Mouse (Mus musculus) midbrain, embryonic 16.5 days (tissue): Measurements from ENCODE around the gene Olfr1375. TPM values are rescaled to one million over a fixed set of nuclear protein-coding genes. Genes with fewer than 3 reads are reported as not detected.
A peak's percentile ranks its signal among the peaks of the same experiment; 100 is the strongest.
"Not testable (repeated sequence)": the region's sequence is repeated elsewhere in the genome, so short reads cannot be mapped to it uniquely, and the experiment has no call there.

Source experiments
- ATAC-seq: fragments of 200-750 bp; cut with Nextera tagmentation; 2 replicates; pipeline ENCODE4 v1.8.0; 2017; ENCODE audit warnings: moderate TSS enrichment
- H3K27ac ChIP-seq: fragments of 300-500 bp; sonication (generic); 2 replicates; pipeline ENCODE4 v1.5.1; 2014; ENCODE audit warnings: mild to moderate bottlenecking, low read length, mixed read lengths
- H3K27me3 ChIP-seq: fragments of 300-500 bp; sonication (generic); 2 replicates; pipeline ENCODE4 v1.6.1; 2014; ENCODE audit warnings: low read depth, low read length, mixed read lengths; ENCODE audit not compliant: control insufficient read depth, insufficient read depth
- H3K36me3 ChIP-seq: fragments of 300-500 bp; sonication (generic); 2 replicates; pipeline ENCODE4 v1.6.1; 2014; ENCODE audit warnings: mild to moderate bottlenecking, low read length, moderate library complexity, mixed read lengths; ENCODE audit not compliant: control insufficient read depth, insufficient read depth
- H3K4me1 ChIP-seq: fragments of 300-500 bp; sonication (generic); 2 replicates; pipeline ENCODE4 v1.6.1; 2014; ENCODE audit warnings: mild to moderate bottlenecking, low read length, mixed read lengths; ENCODE audit not compliant: control insufficient read depth, insufficient read depth
- H3K4me2 ChIP-seq: fragments of 300-500 bp; sonication (generic); 2 replicates; pipeline ENCODE4 v1.6.1; 2014; ENCODE audit warnings: mild to moderate bottlenecking, low read length, mixed read lengths
- H3K4me3 ChIP-seq: fragments of 300-500 bp; sonication (generic); 2 replicates; pipeline ENCODE4 v1.5.1; 2014; ENCODE audit warnings: low read depth, mild to moderate bottlenecking, low read length, moderate library complexity, mixed read lengths
- H3K9ac ChIP-seq: fragments of 300-500 bp; sonication (generic); 2 replicates; pipeline ENCODE4 v1.6.1; 2014; ENCODE audit warnings: low read depth, low read length, mixed read lengths
- H3K9me3 ChIP-seq: fragments of 300-500 bp; sonication (generic); replicated peaks from 2 replicates; pipeline ENCODE4 v1.6.1; 2014; ENCODE audit warnings: mild to moderate bottlenecking, low read length, mixed read lengths; ENCODE audit not compliant: control insufficient read depth, poor library complexity, severe bottlenecking
- WGBS: fragments of 180-500 bp; shearing (Covaris S2); extraction: QIAGEN DNeasy Blood & Tissue Kit; methylation state at CpG from one replicate; pipeline ENCODE4 v1.1.7; 2014; 5-methylcytosine and 5-hydroxymethylcytosine counted together
- polyA plus RNA-seq: library from polyadenylated mRNA; unstranded; fragments of >200 nt; fragmentation: Nextera tagmentation; extraction: Ambion mirVana; gene quantifications from 2 replicates; pipeline ENCODE4 v1.2.1, GENCODE M21; 2015

Olfr1375 gene
- polyA plus RNA-seq, 1 experiment from 2014 or later = not detected

GRCm38 (mm10) chr11:51034141-51034540, 13.8 kb upstream of the Olfr1375 start:
- H3K4me2 ChIP-seq, H3K9me3 ChIP-seq, H3K36me3 ChIP-seq, H3K4me1 ChIP-seq, H3K27ac ChIP-seq, H3K27me3 ChIP-seq, H3K9ac ChIP-seq, ATAC-seq, H3K4me3 ChIP-seq: not testable (repeated sequence)

GRCm38 (mm10) chr11:51035951-51036350, 12.0 kb upstream of the Olfr1375 start:
- no peaks in the 10 kb centered on the region for H3K4me1 ChIP-seq
- H3K27ac ChIP-seq = no peak overlapping the region
- H3K4me2 ChIP-seq = no peak overlapping the region
- H3K36me3 ChIP-seq = no peaks in the 10 kb centered on the region
- ATAC-seq = no peak
- no peak overlapping the region for H3K9ac ChIP-seq
- no peak overlapping the region for H3K4me3 ChIP-seq
- H3K9me3 ChIP-seq = no peaks in the 10 kb centered on the region
- H3K27me3 ChIP-seq = no peaks in the 10 kb centered on the region
- 87% methylated on average over 2 of the region's 2 CpGs for WGBS

DNA sequence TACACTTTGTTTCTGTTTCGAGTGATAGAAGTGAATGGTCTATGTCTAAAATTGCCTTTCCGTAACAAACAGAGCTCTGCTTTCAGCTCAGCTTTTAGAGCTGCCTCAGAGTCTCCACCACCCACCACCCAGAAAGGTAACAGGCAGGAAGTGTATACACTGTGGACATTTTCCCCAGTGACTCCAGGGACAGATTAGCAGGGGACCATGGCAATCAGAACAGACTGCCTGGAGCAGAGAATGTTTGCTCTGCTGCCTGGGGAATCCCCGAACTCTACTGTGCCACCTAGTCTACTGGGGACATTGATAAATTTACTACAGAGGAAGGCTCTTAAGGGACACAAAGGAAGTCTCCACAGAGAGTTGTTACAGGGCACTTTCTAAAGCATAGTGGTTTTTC, 3.1 kb upstream of the Olfr1375 start:
- not testable (repeated sequence) for H3K36me3 ChIP-seq, H3K27ac ChIP-seq, H3K9ac ChIP-seq, H3K4me2 ChIP-seq, H3K27me3 ChIP-seq, H3K4me3 ChIP-seq, H3K9me3 ChIP-seq, H3K4me1 ChIP-seq, ATAC-seq
- 78% methylated on average over 3 of the region's 3 CpGs for WGBS

- Histone ChIP-seq H3K4me3 (no peak overlapping the region), H3K36me3 (no peaks in the 10 kb centered on the region), H3K27ac (no peak overlapping the region), H3K4me2 (no peak overlapping the region), H3K9ac (no peak overlapping the region), H3K4me1 (no peaks in the 10 kb centered on the region), H3K9me3 (no peaks in the 10 kb centered on the region), H3K27me3 (no peaks in the 10 kb centered on the region)
- WGBS = 64% methylated on average over 2 of the region's 2 CpGs
- ATAC-seq = no peak
These were observed 3.8 kb downstream of the Olfr1375 start for GRCm38 (mm10) chr11:51051678-51052077.

DNA sequence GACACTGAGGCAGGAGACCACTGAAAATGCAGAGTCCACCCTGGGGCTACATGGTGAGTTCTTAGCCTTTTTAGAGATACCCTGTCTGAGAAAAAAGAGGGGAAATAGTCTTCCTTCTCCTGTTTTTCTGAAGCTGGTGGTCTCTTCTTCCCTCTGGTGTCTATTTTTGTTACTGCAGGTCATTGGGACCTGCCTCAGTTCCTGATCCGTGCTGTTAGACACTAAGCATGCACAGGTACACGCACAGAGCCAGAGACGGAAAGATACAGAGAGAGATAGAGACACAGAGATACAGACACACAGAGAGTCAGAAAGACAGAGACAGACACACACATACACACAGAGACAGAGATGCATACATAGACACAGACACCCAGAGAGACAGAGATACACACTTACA, 5.3 kb downstream of the Olfr1375 start:
- no peak overlapping the region for H3K4me2 ChIP-seq
- H3K4me3 ChIP-seq = no peak overlapping the region
- WGBS = 45% methylated on average over 3 of the region's 3 CpGs
- ATAC-seq = no peak
- no peaks in the 10 kb centered on the region for H3K36me3 ChIP-seq
- H3K27me3 ChIP-seq = no peaks in the 10 kb centered on the region
- H3K9me3 ChIP-seq = no peaks in the 10 kb centered on the region
- no peaks in the 10 kb centered on the region for H3K4me1 ChIP-seq
- H3K9ac ChIP-seq = no peak overlapping the region
- no peak overlapping the region for H3K27ac ChIP-seq

- Histone ChIP-seq H3K4me1 (peaks cover 10% of the 10 kb centered on the region), H3K9ac (peak within 1 kb of the TSS; percentile 92), H3K27ac (peak within 1 kb of the TSS; percentile 77), H3K36me3 (peaks cover 5% of the 10 kb centered on the region), H3K4me2 (peak within 1 kb of the TSS; percentile 80), H3K4me3 (peak within 1 kb of the TSS; percentile 86), H3K9me3 (no peaks in the 10 kb centered on the region), H3K27me3 (no peaks in the 10 kb centered on the region)
- WGBS = under 1% methylated on average over 32 of the region's 32 CpGs
- ATAC-seq = peak; percentile 94
These were observed 11.3 kb downstream of the Olfr1375 start, which contains the start of gene Zfp354a for GRCm38 (mm10) chr11:51059151-51059571. Gene Zfp354a, plus strand, starts transcription at chr11:51059257.

DNA sequence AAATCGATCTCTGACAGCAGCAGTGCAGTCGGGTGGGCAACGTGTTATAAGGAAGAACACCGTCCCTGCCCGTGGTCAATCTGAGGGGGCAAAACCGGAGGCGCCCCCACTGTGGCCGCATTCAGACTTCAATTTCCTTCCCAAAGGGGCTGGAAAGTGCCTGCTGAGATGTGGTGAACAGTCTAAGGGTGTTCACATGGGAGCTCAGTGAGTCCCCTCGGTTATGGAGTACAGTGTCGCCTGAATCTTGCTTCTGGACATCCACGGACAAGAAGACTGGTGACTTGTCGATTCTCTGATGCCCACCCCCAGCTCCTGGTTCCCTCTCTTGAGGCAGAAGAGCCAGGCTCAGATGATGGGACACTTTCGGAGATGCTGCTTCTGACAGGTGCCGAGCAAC, 11.7 kb downstream of the Olfr1375 start:
- peak; percentile 61 for ATAC-seq

GRCm38 (mm10) chr11:51060981-51061380, 13.1 kb downstream of the Olfr1375 start:
- H3K4me2 ChIP-seq = no peak overlapping the region
- no peak overlapping the region for H3K27ac ChIP-seq
- WGBS = 95% methylated on average over 6 of the region's 6 CpGs
- peaks cover 21% of the 10 kb centered on the region for H3K36me3 ChIP-seq
- H3K9ac ChIP-seq = no peak overlapping the region
- no peak overlapping the region for H3K4me3 ChIP-seq
- no peaks in the 10 kb centered on the region for H3K9me3 ChIP-seq
- H3K27me3 ChIP-seq = no peaks in the 10 kb centered on the region
- ATAC-seq = no peak
- H3K4me1 ChIP-seq = peaks cover 10% of the 10 kb centered on the region

More for the DNA sequence above, 11.7 kb downstream of the Olfr1375 start:
- peak overlapping the region; percentile 92 for H3K9ac ChIP-seq
- peak overlapping the region; percentile 86 for H3K4me3 ChIP-seq
- H3K36me3 ChIP-seq = peaks cover 9% of the 10 kb centered on the region
- peak overlapping the region; percentile 80 for H3K4me2 ChIP-seq
- no peaks in the 10 kb centered on the region for H3K9me3 ChIP-seq
- no peak overlapping the region for H3K27ac ChIP-seq
- H3K4me1 ChIP-seq = peaks cover 10% of the 10 kb centered on the region
- 14% methylated on average over 14 of the region's 14 CpGs for WGBS
- H3K27me3 ChIP-seq = no peaks in the 10 kb centered on the region

GRCm38 (mm10) chr11:51063276-51063675, 15.4 kb downstream of the Olfr1375 start:
- Histone ChIP-seq H3K27me3 (no peaks in the 10 kb centered on the region), H3K9me3 (no peaks in the 10 kb centered on the region), H3K4me2 (no peak overlapping the region), H3K4me1 (peaks cover 10% of the 10 kb centered on the region), H3K4me3 (no peak overlapping the region), H3K27ac (no peak overlapping the region), H3K9ac (no peak overlapping the region), H3K36me3 (peaks cover 40% of the 10 kb centered on the region)
- WGBS = 92% methylated on average over 7 of the region's 7 CpGs
- ATAC-seq = no peak
